Mouse (Mus musculus): Measurements from ENCODE around the gene Msh2.

DNA sequence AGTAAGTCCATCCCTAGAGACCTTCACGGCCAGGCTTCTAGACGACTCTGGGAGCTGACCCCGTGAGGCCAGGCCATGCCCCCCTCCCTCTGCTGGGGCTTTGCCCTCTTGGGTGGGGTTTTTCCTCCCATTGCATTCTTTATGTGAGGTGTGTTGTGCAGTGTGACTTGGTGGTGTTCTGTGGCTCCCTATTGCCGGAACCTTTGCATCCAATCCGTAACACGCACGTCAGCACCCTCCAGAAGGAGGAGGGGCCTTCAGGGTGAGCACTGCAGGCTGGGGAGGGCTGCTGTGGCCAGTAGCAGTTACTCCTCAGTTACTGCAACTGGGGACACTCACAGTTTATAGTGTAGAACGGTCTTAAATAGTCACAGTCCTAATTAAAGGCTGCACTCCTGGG is 28.0 kb downstream of the Msh2 start:
- no peak for TF ChIP-seq POLR2AphosphoS2 (IDR thresholded peaks at IDR 0.05; ENCODE audit: low read length)
- TF ChIP-seq CTCF (IDR thresholded peaks at IDR 0.05 in 2 of 3, conservative IDR thresholded peaks at IDR 0.05 in 1 of 3; ENCODE audit: control insufficient read depth in 1 of 3, insufficient read depth in 1 of 3, low read depth in 2 of 3, low read length in 3 of 3, poor library complexity in 1 of 3, severe bottlenecking in 1 of 3), result no peak
- no peak for TF ChIP-seq NRF1 (IDR thresholded peaks at IDR 0.05; ENCODE audit: insufficient read depth, low read depth, low read length, poor library complexity, severe bottlenecking)
- no peak for TF ChIP-seq ZMIZ1 (IDR thresholded peaks at IDR 0.05; ENCODE audit: low read depth, low read length)
- TF ChIP-seq RCOR1 (IDR thresholded peaks at IDR 0.05; ENCODE audit: low read depth, low read length), result no peak
- no peak for TF ChIP-seq POLR2A (IDR thresholded peaks at IDR 0.05; ENCODE audit: control insufficient read depth in 1 of 2, insufficient read depth in 1 of 2, low read depth in 1 of 2, low read length in 2 of 2, poor library complexity in 1 of 2)
- no peak for TF ChIP-seq MEF2A (IDR thresholded peaks at IDR 0.05; ENCODE audit: extremely low read depth, insufficient replicate concordance, low read depth, low read length, poor library complexity, severe bottlenecking)
- no peak for TF ChIP-seq CHD1 (IDR thresholded peaks at IDR 0.05; ENCODE audit: low read depth, low read length)
- no peak for TF ChIP-seq ZC3H11A (IDR thresholded peaks at IDR 0.05; ENCODE audit: low read depth, low read length)
- no peak for TF ChIP-seq GATA1 (IDR thresholded peaks at IDR 0.05; ENCODE audit: low read depth, low read length)

Measured in MEL (cell line).